Mouse (Mus musculus) ES-Bruce4 (cell line): Measurements from ENCODE around the gene Syde1.

Source experiments
- CTCF ChIP-seq: IDR thresholded peaks from one replicate; pipeline ENCODE4 v1.8.1; 2011; ENCODE audit warnings: low read depth, low read length
- POLR2A ChIP-seq: IDR thresholded peaks from one replicate; pipeline ENCODE4 v1.8.1; 2011; ENCODE audit warnings: low read length; ENCODE audit not compliant: insufficient read depth

GRCm38 (mm10) chr10:78586026-78586425 is 5.7 kb downstream of the Syde1 start:
- TF ChIP-seq CTCF, result no peak
- no peak for TF ChIP-seq POLR2A
